Mouse (Mus musculus) intestine, embryonic 16.5 days (tissue): ENCODE data around the gene Parvg. TPM values are rescaled to one million over a fixed set of nuclear protein-coding genes. Genes with fewer than 3 reads are reported as not detected.

Experiments used
- ATAC-seq: fragments of 200-750 bp; cut with Nextera tagmentation; 2 replicates; pipeline ENCODE4 v1.8.0; 2017; ENCODE audit warnings: moderate TSS enrichment, moderate library complexity
- H3K27ac ChIP-seq: fragments of 300-500 bp; sonication (generic); 2 replicates; pipeline ENCODE4 v1.5.1; 2014; ENCODE audit warnings: mild to moderate bottlenecking, low read length
- H3K27me3 ChIP-seq: fragments of 300-500 bp; sonication (generic); replicated peaks from 2 replicates; pipeline ENCODE4 v1.6.1; 2014; ENCODE audit warnings: low read length, control low read depth, mixed read lengths; ENCODE audit not compliant: control insufficient read depth, insufficient read depth
- H3K36me3 ChIP-seq: fragments of 300-500 bp; sonication (generic); 2 replicates; pipeline ENCODE4 v1.6.1; 2014; ENCODE audit warnings: low read length, control low read depth; ENCODE audit not compliant: control insufficient read depth, insufficient read depth
- H3K4me1 ChIP-seq: fragments of 300-500 bp; sonication (generic); 2 replicates; pipeline ENCODE4 v1.6.1; 2014; ENCODE audit warnings: low read length, control low read depth, mixed read lengths; ENCODE audit not compliant: control insufficient read depth, insufficient read depth
- H3K4me2 ChIP-seq: fragments of 300-500 bp; sonication (generic); 2 replicates; pipeline ENCODE4 v1.6.1; 2014; ENCODE audit warnings: low read depth, low read length, control low read depth
- H3K4me3 ChIP-seq: fragments of 300-500 bp; sonication (generic); 2 replicates; pipeline ENCODE4 v1.5.1; 2014; ENCODE audit warnings: mild to moderate bottlenecking, low read length
- H3K9ac ChIP-seq: fragments of 300-500 bp; sonication (generic); 2 replicates; pipeline ENCODE4 v1.6.1; 2014; ENCODE audit warnings: low read depth, low read length
- H3K9me3 ChIP-seq: fragments of 300-500 bp; sonication (generic); 2 replicates; pipeline ENCODE4 v1.6.1; 2016; ENCODE audit warnings: low read length, control low read depth; ENCODE audit not compliant: control insufficient read depth
- WGBS: fragments of 180-500 bp; shearing (Covaris S2); extraction: QIAGEN DNeasy Blood & Tissue Kit; methylation state at CpG from one replicate; pipeline ENCODE4 v1.1.7; 2014; 5-methylcytosine and 5-hydroxymethylcytosine counted together
- polyA plus RNA-seq: library from polyadenylated mRNA; unstranded; fragments of >200 nt; fragmentation: Nextera tagmentation; extraction: Ambion mirVana; gene quantifications from 2 replicates; pipeline ENCODE4 v1.2.1, GENCODE M21; 2015

Parvg gene
- 3.1 and 3.2 TPM in 2 replicates for polyA plus RNA-seq

DNA sequence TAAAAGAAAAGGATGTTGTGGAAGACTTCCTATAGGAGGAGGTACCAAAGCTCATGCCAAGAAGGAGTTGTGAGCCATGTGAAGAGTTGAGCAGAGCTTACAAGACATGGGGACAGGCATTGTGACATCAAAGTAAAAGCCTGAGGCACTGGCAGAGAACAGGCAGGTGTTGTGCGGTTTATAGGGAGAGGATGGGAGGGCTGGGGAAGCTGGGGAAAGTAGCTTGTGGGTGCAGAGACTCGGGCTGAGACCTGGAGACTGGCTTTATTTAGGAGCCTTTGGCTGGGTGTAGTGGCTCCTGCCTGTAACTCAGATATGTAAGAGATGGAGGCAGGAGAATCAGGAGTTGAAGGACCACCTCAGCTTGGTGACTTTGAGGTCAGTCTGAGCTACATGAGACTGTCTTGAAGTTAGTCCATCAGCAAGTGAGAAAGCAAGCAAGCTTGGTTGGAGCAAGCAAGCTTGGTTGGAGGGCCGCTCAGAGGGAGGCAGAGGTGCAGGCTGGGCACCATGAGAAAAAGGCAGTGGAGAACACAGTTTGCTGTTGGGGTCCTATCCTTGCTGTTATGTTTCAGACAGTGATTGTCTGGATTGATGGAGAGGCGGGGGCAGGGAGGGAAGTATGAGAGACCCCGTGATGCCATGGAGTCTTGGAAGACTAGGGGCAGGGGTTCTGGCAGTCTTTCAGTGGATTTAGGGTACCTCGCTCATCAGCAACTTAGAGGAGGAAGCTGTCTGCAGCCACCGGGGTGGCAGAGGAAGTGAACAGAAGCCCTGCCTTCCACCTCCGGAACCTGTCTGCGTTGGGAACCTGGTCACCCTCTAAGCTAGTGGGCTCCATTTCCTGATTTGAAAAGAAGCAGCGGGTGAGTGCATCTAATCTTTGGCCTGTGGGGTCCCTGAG lies at the start of gene Parvg:
Parvg (plus strand) TSS at position 61 of the 904 bp plus-strand sequence.
- no peaks in the 10 kb centered on the region for H3K9me3 ChIP-seq
- H3K27ac ChIP-seq, result no peak within 1 kb of the TSS
- 78% methylated on average over 10 of the region's 10 CpGs for WGBS
- no peaks in the 10 kb centered on the region for H3K27me3 ChIP-seq
- no peak for ATAC-seq
- H3K4me1 ChIP-seq, result no peaks in the 10 kb centered on the region
- H3K4me2 ChIP-seq, result no peak within 1 kb of the TSS
- no peak within 1 kb of the TSS for H3K4me3 ChIP-seq
- no peak within 1 kb of the TSS for H3K9ac ChIP-seq
- H3K36me3 ChIP-seq, result no peaks in the 10 kb centered on the region

DNA sequence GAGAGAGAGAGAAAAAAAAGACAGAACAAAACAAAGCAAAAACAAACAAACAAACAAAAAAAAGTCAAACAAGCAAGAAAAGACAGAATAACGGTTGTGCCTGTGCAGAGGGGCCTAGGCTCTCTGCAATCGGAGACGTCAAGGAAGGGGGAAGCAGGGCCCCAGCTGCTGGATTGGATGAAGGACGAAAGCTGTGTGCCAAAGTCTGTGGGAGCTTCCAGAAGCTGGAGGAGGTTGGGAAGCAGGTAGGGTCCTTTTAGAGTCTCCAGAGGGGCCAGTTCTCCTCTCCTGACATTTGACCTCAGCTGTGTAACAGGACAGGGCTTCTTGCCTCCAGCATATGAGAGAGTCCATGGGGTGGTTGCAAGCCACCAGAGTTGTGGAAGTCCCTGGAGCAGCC lies 47.8 kb upstream of the Parvg start:
- H3K4me2 ChIP-seq, result no peak overlapping the region
- H3K4me3 ChIP-seq, result no peak overlapping the region
- no peak overlapping the region for H3K27ac ChIP-seq
- no peaks in the 10 kb centered on the region for H3K4me1 ChIP-seq
- H3K27me3 ChIP-seq, result no peaks in the 10 kb centered on the region
- no peak for ATAC-seq
- H3K36me3 ChIP-seq, result no peaks in the 10 kb centered on the region
- 73% methylated on average over 4 of the region's 4 CpGs for WGBS
- H3K9ac ChIP-seq, result no peak overlapping the region
- H3K9me3 ChIP-seq, result 0 out of 2 replicates have a peak, but pooled peaks cover 3% of the 10 kb centered on the region

DNA sequence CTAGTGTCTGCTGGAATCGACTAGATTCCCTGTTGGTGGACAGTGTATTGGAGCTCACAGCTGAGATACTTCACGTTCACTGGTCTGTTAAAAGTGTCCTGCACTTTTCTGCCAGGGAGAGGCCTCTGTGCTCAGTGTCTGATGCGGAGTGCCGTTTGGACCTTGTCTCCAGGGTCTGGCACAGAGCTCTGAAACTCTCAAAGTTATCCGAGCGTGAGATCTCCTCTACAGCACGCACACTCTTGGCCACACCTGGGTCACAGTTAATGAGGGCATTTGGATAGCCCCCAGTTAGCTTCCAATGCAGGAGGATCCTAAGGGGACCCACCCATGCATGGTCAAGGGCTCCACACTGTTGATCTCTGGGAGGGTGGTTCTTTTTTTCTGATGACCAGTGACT lies 45.7 kb upstream of the Parvg start:
- Histone ChIP-seq H3K4me2 (no peak overlapping the region), H3K36me3 (no peaks in the 10 kb centered on the region), H3K4me1 (no peaks in the 10 kb centered on the region), H3K27me3 (no peaks in the 10 kb centered on the region), H3K9me3 (0 out of 2 replicates have a peak, but pooled peaks cover 3% of the 10 kb centered on the region), H3K9ac (no peak overlapping the region), H3K4me3 (no peak overlapping the region), H3K27ac (no peak overlapping the region)
- WGBS, result 77% methylated on average over 7 of the region's 7 CpGs
- no peak for ATAC-seq

DNA sequence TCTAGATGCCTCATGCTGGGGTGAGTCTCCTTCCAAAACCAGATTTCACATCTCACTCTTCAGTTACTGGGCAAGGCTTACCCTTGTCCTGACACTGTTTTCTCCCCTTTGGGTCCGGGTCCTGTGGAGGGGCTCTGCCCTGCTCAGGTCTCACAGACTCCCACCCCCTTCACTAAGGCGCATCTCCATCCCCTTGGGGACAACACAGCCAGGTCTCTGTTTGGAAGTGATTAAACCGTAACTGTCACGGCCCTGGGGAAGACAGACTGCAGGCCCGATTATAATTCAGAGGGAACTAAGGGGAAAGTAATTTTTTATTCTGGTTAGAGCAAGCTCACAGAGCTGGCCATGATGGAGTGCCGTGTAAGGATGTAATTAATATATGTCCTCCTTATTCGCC lies 45.2 kb upstream of the Parvg start:
- 56% methylated on average over 7 of the region's 7 CpGs for WGBS
- no peaks in the 10 kb centered on the region for H3K27me3 ChIP-seq
- no peak overlapping the region for H3K4me3 ChIP-seq
- H3K4me1 ChIP-seq, result no peaks in the 10 kb centered on the region
- no peak overlapping the region for H3K27ac ChIP-seq
- H3K36me3 ChIP-seq, result no peaks in the 10 kb centered on the region
- no peak overlapping the region for H3K9ac ChIP-seq
- no peak for ATAC-seq
- no peak overlapping the region for H3K4me2 ChIP-seq
- 0 out of 2 replicates have a peak, but pooled peaks cover 3% of the 10 kb centered on the region for H3K9me3 ChIP-seq

DNA sequence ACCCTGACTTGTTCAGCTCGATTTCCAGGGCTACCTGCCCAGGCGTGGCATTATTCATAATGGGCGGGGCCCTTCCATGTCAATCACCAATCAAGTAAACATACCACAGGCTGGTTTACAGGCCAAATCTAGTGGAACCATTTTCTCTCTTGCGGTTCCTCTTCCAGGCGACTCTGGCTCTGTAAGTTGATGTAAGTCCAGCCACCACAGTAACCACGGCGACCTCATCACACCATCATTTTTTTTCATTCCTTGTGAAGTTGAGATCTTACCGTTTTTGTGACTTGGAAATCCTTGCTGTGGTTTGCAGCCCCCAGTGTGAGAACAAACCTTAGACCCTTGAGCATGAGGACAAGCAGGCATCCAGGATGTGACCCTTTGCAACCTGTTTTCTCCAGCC lies 43.5 kb upstream of the Parvg start:
- Histone ChIP-seq H3K27ac (no peak overlapping the region), H3K4me2 (no peak overlapping the region), H3K9me3 (no peaks in the 10 kb centered on the region), H3K4me3 (no peak overlapping the region), H3K4me1 (no peaks in the 10 kb centered on the region), H3K27me3 (no peaks in the 10 kb centered on the region), H3K36me3 (no peaks in the 10 kb centered on the region), H3K9ac (no peak overlapping the region)
- no peak for ATAC-seq
- 73% methylated on average over 8 of the region's 8 CpGs for WGBS

DNA sequence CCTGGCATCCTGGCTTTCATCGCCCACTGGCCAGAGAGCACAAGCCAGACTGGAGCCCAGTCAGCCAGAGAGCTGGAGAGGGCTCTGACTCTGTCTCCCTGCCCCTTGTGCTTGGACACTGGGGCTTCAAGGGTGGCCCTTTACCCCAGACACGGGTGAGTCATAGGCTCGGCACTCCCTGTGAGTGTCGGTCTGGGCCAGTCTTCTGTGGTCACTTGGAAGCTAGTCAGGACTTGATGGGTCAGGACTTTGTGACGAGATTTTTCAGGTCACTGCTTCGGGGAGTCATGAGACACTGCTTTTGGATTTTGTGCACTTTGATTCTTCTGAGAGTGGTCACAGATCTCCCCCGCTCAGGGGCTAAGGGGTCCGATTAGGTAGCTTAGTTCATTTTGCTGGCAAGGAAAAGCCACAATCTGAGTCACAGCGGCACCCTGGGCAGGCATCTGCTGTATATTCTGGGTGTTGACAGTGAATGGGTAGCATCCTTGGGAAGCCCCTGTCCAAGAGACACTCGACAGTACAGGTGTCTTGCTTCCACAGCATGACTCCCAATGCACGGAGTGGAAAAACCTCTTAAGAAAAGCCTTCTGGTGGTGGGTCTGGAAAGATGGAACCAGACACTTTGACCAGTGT lies 43.0 kb upstream of the Parvg start:
- Histone ChIP-seq H3K4me2 (no peak overlapping the region), H3K36me3 (no peaks in the 10 kb centered on the region), H3K9me3 (no peaks in the 10 kb centered on the region), H3K4me3 (no peak overlapping the region), H3K27me3 (no peaks in the 10 kb centered on the region), H3K4me1 (no peaks in the 10 kb centered on the region), H3K9ac (no peak overlapping the region), H3K27ac (no peak overlapping the region)
- 83% methylated on average over 11 of the region's 11 CpGs for WGBS
- ATAC-seq, result no peak

DNA sequence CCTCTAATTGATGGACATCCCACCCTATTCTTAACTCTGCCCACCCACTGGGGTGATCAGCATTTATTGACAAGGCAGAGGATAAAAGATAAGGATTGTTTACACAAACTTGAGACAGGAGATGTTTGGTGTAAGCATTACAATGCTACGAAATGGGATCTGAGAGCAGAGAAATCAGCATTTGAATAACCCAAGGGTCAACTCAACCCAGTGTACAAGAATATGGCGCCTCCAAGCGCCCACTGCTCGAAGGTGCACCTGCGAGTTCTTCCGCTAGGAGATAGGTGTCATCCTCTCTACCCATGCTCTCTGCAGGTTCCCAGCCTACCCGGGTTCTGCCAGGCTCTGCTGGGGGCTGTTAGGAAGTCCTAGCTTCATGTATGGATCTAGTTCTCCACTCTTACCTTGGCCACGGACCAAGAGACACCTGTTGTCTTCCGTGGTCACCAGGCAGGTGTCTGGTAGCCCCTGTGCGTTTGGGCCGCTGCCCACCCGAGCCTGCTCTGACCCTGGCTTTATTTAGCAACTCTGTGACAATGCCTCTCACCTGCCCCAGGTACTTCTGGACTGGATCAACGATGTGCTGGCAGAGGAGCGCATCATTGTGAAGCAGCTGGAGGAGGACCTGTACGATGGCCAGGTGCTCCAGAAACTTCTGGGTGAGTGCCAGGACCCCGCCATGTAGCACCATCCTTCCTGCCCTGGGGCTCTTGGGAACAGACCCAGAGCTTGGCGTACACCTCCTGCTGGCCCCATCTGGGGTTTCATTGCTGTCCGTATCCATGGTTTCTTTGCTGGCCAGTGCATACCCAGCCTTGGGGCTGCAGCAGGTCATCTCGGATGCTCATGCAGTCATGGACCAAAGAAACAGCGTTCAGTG lies 41.4 kb upstream of the Parvg start:
- no peaks in the 10 kb centered on the region for H3K36me3 ChIP-seq
- no peaks in the 10 kb centered on the region for H3K27me3 ChIP-seq
- H3K27ac ChIP-seq, result no peak overlapping the region
- H3K4me3 ChIP-seq, result no peak overlapping the region
- H3K9me3 ChIP-seq, result no peaks in the 10 kb centered on the region
- WGBS, result 71% methylated on average over 20 of the region's 20 CpGs
- H3K4me2 ChIP-seq, result no peak overlapping the region
- no peak for ATAC-seq
- H3K4me1 ChIP-seq, result no peaks in the 10 kb centered on the region
- H3K9ac ChIP-seq, result no peak overlapping the region

DNA sequence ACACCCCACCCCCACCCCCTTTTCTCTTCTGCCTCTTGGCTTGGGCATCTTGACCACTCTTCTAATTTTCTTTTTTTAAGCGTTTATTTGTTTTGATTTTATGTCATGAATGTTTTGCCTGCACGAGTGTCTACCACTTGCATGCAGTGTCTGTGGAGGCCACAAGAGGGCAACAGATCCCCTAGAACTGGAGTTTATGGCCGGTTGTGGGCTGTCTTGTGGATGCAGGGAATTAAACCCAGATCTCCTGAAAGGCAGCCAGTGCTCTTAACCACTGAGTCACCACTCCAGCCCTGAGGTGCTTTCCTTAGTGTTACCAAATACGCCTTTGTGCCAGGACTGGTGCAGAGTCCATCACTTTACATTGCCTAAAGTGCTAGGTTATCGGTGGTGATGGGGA lies 39.8 kb upstream of the Parvg start:
- Histone ChIP-seq H3K4me3 (no peak overlapping the region), H3K4me2 (no peak overlapping the region), H3K9ac (no peak overlapping the region), H3K27me3 (no peaks in the 10 kb centered on the region), H3K36me3 (no peaks in the 10 kb centered on the region), H3K9me3 (no peaks in the 10 kb centered on the region), H3K4me1 (no peaks in the 10 kb centered on the region), H3K27ac (no peak overlapping the region)
- no peak for ATAC-seq
- 65% methylated on average over 5 of the region's 5 CpGs for WGBS

DNA sequence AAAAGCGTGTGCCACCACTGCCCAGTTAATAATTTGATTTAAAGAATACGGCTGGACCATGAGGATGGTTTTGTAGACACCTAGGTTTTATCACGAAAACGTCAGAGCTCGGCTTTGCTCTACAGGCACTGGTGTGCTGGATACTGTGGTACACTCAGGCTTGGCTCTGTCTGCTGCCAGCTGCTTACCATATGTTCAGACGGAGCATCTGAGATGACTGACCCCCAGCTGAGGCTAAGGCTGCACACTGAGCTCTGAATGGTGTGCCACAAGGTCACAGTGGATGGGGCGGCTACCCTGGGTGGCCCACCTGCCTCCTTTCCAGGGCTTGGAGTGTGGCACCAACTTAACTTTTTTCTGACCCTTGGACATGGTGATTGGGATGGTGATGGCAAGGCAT lies 38.4 kb upstream of the Parvg start:
- H3K27me3 ChIP-seq, result no peaks in the 10 kb centered on the region
- H3K4me1 ChIP-seq, result no peaks in the 10 kb centered on the region
- no peaks in the 10 kb centered on the region for H3K9me3 ChIP-seq
- H3K4me2 ChIP-seq, result no peak overlapping the region
- ATAC-seq, result no peak
- H3K36me3 ChIP-seq, result no peaks in the 10 kb centered on the region
- no peak overlapping the region for H3K9ac ChIP-seq
- WGBS, result 81% methylated on average over 7 of the region's 7 CpGs
- H3K27ac ChIP-seq, result no peak overlapping the region
- H3K4me3 ChIP-seq, result no peak overlapping the region
